Mouse (Mus musculus) embryonic stem cell, embryonic (primary cell): ENCODE data around the gene Sgce.

Experiments used
- CTCF ChIA-PET, 4 experiments: fragments of 300-600 bp in 2 of 4; fragments of 350-600 bp in 2 of 4; sonication (Branson Sonifier 250); formaldehyde crosslinking; loops; one replicate each; lab custom pipeline; 2022; ENCODE audit warnings: inconsistent platforms in 2 of 4; lab: Charles Lee
- POLR2A ChIA-PET, 4 experiments: fragments of 300-600 bp in 2 of 4; fragments of 350-600 bp in 2 of 4; sonication (Branson Sonifier 250); formaldehyde crosslinking; loops; one replicate each; lab custom pipeline; 2022; ENCODE audit warnings: antibody characterized with exemption in 4 of 4, inconsistent platforms in 1 of 4; lab: Charles Lee

The Sgce gene

DNA sequence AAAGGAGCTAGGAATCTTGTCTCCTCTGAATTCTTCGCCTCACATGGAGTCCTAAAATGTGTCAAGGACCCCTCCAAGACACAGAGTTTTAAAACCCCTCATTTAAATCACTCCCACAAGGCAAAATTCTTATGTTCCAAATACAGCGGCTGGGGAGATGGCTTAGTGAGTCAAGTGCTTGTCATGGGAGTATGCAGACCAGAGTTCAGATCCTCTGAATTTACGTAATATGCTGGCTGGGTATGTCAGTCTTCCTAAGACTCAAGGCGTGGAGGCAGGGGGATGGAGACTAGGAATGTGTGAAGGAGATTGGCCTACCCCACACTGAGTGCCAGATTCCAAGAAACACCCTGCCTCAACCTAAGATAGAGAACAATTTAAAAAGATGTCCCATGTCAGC lies 66.4 kb downstream of the Sgce start:
- POLR2A ChIA-PET = no interaction called here
- CTCF ChIA-PET = no interaction called here

DNA sequence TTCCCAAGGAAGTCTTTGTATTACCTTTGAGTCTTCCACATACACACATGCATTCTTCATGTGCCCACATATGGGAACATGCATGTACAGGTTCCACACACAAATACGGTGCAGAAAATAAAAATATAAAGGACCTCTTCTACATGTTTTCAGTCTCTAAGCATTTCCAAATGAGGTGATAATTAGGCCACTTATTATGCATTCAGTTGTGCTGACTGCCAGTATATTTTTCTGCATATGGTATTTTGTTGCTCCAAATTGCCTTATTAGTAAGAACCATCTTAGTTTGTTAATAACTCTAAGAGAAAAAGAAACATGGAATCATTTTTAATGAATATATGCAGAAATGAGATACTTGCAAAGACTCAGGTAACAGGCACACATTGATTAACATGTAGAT lies 67.0 kb downstream of the Sgce start:
- CTCF ChIA-PET = no interaction called here

DNA sequence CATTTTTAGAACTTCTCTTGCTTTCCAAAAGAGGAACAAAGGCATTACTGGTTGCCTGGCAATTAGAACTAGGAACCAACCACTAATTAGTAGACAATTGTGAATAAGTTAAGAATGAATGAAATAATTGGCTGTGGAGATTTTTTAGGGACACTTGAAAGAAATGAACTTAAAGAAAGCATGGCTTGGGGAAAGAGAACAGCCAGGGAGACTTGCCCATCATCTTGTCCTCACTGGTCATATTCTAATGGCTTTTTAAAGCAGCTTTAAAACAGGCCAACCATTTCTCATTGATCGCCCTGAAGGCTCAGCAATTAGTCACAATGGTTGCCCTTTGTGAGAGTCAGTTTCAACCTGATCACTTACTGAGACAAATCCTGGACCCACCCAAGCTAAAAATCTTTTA lies 69.6 kb downstream of the Sgce start:
- POLR2A ChIA-PET = interaction anchor here (0.6 to 3.2 kb wide), 17 partner anchors 9 to 433 kb away, joined by 3 to 16 read pairs (median 4); partner anchors contain the start of genes Peg10 (in 1 of the 4) and Sgce (in 1 of the 4)
- CTCF ChIA-PET = interaction anchor here in 1 of 4 experiments (0.7 kb wide), 1 partner anchor 26 kb away, joined by 3 read pairs; no protein-coding TSS in a partner anchor

More for the DNA sequence above, 67.0 kb downstream of the Sgce start:
- POLR2A ChIA-PET = no interaction called here

DNA sequence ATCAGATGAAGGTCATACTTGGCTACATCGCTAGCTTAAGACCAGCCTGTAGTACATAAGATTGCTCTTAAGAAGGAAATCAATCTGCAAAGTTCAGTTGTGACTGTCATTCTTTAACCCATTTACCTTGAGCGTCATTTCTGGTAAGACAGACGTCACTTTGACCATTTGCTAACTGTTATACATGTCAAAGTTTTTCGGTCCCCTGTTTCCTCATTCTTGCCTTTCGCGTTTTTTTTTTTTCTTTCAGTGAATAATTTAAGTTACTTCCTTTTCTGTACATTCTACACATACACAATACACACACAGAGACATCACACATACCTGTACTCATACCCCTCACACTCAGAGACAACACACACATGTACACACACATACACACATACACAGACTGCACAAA lies 81.9 kb downstream of the Sgce start:
- CTCF ChIA-PET = no interaction called here
- POLR2A ChIA-PET = no interaction called here

DNA sequence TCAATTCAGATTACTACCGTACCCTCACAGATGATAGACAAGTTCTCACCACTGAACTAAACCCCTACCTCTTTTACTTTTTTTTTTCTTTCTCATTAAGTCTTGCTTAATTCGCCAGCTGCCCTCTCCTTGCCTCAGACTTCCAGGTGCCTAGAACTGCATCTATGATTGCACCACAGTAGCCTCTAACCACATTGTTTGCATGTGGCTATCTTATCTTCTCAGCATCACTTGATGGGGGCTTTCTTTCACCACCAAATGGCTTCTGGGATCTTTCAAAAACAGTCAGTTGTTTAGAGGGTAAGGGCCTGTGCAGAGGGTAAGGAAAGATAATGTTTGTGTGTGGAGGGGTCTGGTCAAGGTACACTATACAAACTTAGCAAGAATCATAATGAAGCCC lies 82.7 kb downstream of the Sgce start:
- POLR2A ChIA-PET = no interaction called here
- CTCF ChIA-PET = no interaction called here

DNA sequence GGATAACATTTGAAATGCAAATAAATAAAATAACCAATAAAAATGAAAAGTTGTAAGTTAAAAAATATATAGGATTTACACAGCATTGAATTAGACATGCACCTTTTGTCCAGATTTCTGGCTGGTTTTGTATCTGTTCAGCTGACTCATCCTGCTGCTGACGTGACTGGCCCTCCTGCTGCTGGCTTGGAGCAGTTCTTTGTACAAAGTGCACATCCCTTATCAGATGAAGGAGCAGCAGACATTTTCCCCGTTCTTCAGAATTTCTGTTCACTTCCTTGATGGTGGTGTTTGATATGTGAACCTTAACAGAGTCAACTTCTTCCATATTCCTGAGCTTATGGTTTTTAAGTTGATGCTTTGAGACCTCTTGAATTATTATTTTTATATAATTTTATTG lies 83.5 kb downstream of the Sgce start:
- CTCF ChIA-PET = no interaction called here

DNA sequence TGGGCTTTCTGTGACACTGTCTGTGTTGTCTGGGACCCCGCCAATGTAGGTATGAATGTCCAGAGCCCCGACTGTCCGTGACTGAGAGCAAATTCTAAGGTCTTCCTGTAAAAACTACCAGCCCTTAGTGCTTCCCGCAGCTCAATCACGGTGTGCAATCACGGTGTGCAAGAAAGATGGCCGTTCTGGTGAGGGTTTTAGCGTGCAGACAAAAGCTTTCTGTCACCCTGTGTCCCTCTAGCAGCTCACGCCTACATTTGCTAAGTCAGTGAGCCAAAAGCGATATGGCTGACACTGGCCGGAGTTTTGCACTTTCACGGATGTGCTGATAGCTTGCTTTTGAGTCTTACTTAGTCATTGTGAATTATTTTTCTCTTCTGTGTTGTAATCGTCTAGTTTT lies 88.1 kb downstream of the Sgce start:
- POLR2A ChIA-PET = interaction anchor here in 2 of 4 experiments (0.6 to 2.8 kb wide), 14 partner anchors 9 to 461 kb away, joined by 3 to 16 read pairs (median 4); partner anchors contain the start of genes Peg10 (in 1 of the 2) and Sgce (in 1 of the 2)
- CTCF ChIA-PET = interaction anchor here in 1 of 4 experiments (1.0 kb wide), 1 partner anchor 89 kb away, joined by 4 read pairs; no protein-coding TSS in a partner anchor

More for the DNA sequence above, 83.5 kb downstream of the Sgce start:
- POLR2A ChIA-PET = interaction anchor here in 1 of 4 experiments (0.5 kb wide), 1 partner anchor 23 kb away, joined by 3 read pairs; no protein-coding TSS in a partner anchor

DNA sequence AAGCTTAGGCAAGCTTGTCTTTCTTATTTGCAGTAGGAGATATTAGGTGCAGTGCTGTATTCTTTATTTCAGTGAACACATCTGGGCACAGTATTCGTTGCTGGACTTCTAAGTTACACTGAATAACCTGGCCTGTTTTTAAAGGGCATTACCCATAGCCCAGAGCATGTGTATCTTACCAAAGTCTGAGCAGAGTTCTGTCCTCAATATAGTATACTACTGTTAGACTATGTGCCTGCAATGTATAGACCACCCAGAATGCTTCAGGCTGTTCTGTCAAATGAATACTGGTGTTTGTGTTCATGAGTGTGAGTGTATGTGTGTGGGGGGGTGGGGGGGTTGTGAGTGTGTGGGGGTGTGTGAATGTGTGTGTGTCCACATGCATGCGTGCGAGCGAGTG lies 91.1 kb downstream of the Sgce start:
- POLR2A ChIA-PET = no interaction called here
- CTCF ChIA-PET = no interaction called here

DNA sequence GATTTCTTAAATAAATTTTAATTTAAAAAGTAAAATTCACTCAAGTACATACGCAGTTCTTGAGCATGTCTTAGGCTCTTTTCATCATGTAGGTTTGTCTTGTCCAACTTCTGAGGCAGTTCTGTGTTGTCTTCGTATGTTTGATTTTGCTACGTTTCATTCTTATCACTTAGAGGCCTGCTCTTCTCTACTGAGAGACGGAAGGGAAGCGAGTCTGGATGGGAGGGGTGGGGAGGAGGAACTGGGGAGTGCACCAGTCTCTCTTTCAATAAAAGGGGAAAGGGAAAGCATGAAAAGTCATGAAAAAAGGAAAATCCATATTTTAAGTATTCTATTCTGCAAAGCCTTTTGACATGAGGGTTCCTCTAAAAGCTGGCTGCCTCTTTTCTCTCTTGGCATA lies 91.5 kb downstream of the Sgce start:
- CTCF ChIA-PET = interaction anchor here in 1 of 4 experiments (4.2 kb wide), 1 partner anchor 455 kb away, joined by 36 read pairs; no protein-coding TSS in a partner anchor
- POLR2A ChIA-PET = no interaction called here

DNA sequence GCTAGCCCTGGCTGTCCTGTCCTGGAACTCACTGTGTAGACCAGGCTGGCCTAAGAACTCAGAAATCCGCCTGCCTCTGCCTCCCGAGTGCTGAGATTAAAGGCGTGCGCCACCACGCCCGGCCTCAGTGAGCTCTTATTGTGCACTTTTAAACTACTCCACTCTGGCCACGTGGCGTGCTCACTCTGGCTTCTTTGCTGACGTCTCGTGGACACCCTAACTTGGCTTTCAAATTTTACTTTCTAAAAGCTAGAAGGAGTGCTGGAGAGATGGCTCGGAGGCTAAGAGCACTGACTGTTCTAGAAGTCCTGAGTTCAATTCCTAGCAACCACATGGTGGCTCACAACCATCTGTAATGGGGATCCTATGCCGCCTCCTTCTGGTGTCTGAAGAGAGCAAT lies 93.3 kb downstream of the Sgce start:
- CTCF ChIA-PET = interaction anchor here (0.6 to 4.2 kb wide), 21 partner anchors 93 to 1186 kb away, joined by 3 to 36 read pairs (median 7); partner anchors contain the start of genes Asb4 (in 2 of the 4), Sgce (in 2 of the 4) and Peg10 (in 1 of the 4)
- POLR2A ChIA-PET = interaction anchor here in 3 of 4 experiments (0.5 to 1.9 kb wide), 7 partner anchors 23 to 457 kb away, joined by 3 to 12 read pairs (median 3); no protein-coding TSS in a partner anchor

DNA sequence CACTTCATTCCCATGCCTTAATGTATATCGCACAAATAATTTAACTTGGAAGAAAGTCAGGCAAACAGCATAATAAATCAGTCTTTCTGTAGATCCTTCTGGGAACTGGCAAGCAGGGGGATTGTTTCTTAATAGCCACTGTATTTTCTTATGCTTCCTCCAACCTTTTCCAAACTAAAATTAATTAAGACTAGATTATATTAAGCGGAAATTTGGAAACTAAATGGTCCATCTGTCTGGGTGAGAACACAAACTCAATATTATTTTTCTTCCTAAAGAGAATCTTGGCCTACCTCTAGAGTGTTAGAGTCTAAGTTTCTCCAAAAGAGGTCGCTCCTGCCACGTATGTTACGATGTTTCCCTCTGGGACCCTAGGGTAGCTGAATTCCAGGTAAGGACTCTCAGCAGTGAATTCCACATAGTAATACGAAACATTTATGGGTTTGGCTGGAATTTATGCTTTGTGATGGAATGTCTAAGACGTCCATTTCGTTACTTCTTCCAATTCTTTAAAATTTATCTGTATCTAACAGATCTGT lies 94.3 kb downstream of the Sgce start:
- ChIA-PET POLR2A (interaction anchor here in 2 of 4 experiments (0.6 to 1.1 kb wide), 3 partner anchors 32 to 240 kb away, joined by 3 to 4 read pairs (median 3); no protein-coding TSS in a partner anchor), CTCF (interaction anchor here (0.5 to 4.2 kb wide), 21 partner anchors 94 to 937 kb away, joined by 3 to 36 read pairs (median 9); partner anchors contain the start of genes Asb4 (in 2 of the 4), Sgce (in 2 of the 4) and Peg10 (in 1 of the 4))

DNA sequence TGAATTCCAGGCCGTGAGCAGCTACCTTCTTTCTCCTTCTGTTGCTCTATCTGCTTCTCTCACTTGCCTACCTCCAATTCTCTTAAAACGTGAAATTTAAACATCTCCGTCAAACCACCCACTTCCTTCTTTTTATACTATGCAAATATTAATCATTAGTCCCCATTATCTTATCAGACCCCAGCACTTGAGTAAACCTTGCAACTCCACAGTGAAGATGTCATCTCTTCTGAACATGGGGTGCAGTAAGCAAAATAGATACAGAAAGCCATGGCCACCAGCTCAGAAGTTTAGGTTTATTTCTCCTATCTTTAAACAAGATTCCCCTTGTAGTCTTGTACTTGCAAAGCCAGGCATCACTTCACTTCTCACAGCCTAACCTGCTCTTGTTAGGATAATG lies 99.7 kb downstream of the Sgce start:
- ChIA-PET CTCF (interaction anchor here in 1 of 4 experiments (0.8 kb wide), 1 partner anchor 735 kb away, joined by 3 read pairs; the partner anchor contains the start of gene Asb4), POLR2A (no interaction called here)

DNA sequence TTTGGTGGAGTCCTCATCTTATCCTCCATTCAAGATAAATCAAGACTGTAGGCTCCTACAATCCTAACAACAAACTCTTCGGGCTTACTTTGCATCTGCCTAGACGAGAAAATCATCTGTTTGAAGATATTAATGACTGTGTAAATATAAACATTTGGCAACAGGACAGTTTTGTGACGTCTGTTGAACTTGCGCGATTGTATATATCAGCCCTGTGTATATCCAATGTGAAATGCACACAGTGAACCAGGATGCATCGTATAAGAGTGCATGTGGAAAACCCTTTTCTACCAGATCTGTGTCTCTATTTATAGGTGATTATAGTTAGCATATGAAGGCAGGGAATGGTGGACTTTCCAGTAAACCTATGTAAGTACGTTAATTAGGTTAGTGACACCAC lies 104.9 kb downstream of the Sgce start:
- ChIA-PET CTCF (no interaction called here), POLR2A (no interaction called here)

DNA sequence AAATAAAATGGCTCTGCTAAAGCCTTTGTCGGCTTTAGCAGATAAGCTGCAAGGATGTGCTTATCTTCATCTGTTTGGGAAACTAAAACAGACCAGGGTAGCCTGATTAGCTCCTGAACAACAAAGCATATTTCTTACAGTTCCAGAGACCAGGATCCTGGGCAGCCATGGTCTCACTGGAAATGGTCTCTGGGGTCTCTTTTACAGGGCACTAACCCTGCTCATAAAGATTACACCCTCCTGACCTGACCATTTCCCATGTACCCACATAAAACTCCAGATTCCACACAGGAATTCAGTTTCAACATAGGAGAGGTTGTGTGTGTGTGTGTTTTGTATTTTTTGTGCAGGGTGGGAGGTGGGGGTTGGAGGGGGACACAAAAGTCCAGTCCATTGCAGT lies 112.2 kb downstream of the Sgce start:
- CTCF ChIA-PET = no interaction called here
- POLR2A ChIA-PET = interaction anchor here in 2 of 4 experiments (0.6 kb wide), 2 partner anchors 12 to 54 kb away, joined by 3 to 4 read pairs; no protein-coding TSS in a partner anchor

DNA sequence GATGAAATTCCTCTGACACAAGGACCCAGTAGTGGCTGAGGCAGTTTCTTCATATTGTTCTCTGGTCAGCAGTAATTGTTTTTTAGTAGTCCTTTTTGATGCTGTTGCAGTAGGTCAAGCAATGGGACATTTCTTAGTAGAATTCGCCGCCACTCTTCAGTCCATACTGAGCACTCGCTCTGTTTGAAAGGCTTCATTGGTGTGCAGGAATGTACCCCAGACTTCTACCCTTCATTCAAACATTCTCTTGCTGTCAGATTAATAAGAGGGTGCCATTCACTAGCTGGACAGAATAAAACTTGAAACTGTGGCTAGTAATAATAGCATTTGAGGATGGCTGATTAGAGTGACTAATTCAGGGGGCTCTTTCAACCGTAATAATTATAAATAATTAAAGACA lies 113.8 kb downstream of the Sgce start:
- CTCF ChIA-PET = no interaction called here

DNA sequence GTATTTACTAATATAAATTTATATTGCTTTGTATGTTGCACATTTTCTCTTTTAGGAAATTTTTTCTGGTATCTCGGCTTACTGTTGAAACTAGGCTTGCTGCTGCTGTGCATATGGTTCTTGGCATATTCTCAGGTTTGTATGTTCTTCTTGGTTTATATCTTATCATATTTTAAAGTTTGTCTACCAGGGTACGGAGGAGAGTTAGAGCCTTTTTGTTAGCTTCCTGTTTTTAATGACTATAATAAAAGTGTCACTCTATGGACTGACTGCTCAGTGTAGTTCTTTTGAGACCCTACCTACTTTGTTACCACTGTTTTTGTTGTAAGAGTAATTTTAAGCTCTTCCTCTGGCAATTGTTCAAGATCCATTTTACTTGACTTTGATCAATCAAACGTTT lies 115.5 kb downstream of the Sgce start:
- CTCF ChIA-PET = no interaction called here

More for the DNA sequence above, 113.8 kb downstream of the Sgce start:
- POLR2A ChIA-PET = no interaction called here

More for the DNA sequence above, 115.5 kb downstream of the Sgce start:
- POLR2A ChIA-PET = no interaction called here
